Mouse (Mus musculus): ENCODE measurements around the gene Hist4h4. TPM values are rescaled to one million over a fixed set of nuclear protein-coding genes. Genes with fewer than 3 reads are reported as not detected.

The Hist4h4 gene
- polyA plus RNA-seq, 1 experiment from 2014 or later, result 1.2 TPM

GRCm38 (mm10) chr6:136809673-136810072, 5.5 kb upstream of the Hist4h4 start:
- ATAC-seq (ENCODE audit: low FRiP score, low TSS enrichment), result no peak
- H3K27ac ChIP-seq (ENCODE audit: low read depth, low read length), result no peak overlapping the region
- H3K4me1 ChIP-seq (ENCODE audit: control insufficient read depth, insufficient read depth, low read length), result peaks cover 7% of the 10 kb centered on the region; the same call in 1 of the 2 replicates
- H3K4me2 ChIP-seq (replicated peaks; ENCODE audit: low read depth, low read length), result peak overlapping the region; percentile 65
- no peaks in the 10 kb centered on the region for H3K27me3 ChIP-seq (ENCODE audit: control insufficient read depth, insufficient read depth, low read length)
- 70% methylated on average over 13 of the region's 13 CpGs for WGBS
- no peaks in the 10 kb centered on the region for H3K9me3 ChIP-seq (ENCODE audit: control insufficient read depth, low read length)
- H3K36me3 ChIP-seq (ENCODE audit: control insufficient read depth, insufficient read depth, low read length), result peaks cover 25% of the 10 kb centered on the region
- H3K4me3 ChIP-seq (ENCODE audit: low read length), result peak overlapping the region; percentile 64; the same call in 1 of the 2 replicates
- H3K9ac ChIP-seq (ENCODE audit: low read depth, low read length), result no peak overlapping the region

DNA sequence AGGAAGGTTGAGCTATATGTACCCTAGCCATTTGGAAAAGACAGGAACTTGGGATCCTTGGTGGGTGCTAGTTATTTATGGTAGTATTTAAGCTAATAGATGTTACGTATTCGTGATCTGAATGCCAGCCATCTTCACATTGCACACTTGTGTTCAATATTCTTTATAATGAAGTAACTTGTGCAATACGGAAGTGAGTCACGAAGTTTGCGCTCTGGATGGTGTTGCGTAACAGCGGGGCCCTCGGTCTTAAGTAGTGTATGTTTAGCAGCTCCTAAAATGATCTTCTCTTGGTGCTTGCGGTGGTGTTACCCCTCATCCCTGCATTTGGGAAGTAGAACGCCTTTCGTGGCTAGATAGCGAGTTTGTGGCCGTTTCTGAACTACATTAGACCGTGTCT, 4.9 kb upstream of the Hist4h4 start:
- H3K9ac ChIP-seq (ENCODE audit: low read depth, low read length), result peak overlapping the region; percentile 72; the same call in 1 of the 2 replicates
- peaks cover 19% of the 10 kb centered on the region for H3K36me3 ChIP-seq (ENCODE audit: control insufficient read depth, insufficient read depth, low read length)
- 31% methylated on average over 14 of the region's 14 CpGs for WGBS
- H3K4me2 ChIP-seq (replicated peaks; ENCODE audit: low read depth, low read length), result peak overlapping the region; percentile 65
- no peaks in the 10 kb centered on the region for H3K9me3 ChIP-seq (ENCODE audit: control insufficient read depth, low read length)
- H3K4me3 ChIP-seq (ENCODE audit: low read length), result peak overlapping the region; percentile 64
- ATAC-seq (ENCODE audit: low FRiP score, low TSS enrichment), result no peak
- H3K4me1 ChIP-seq (ENCODE audit: control insufficient read depth, insufficient read depth, low read length), result peaks cover 7% of the 10 kb centered on the region; the same call in 1 of the 2 replicates
- H3K27ac ChIP-seq (ENCODE audit: low read depth, low read length), result no peak overlapping the region
- H3K27me3 ChIP-seq (ENCODE audit: control insufficient read depth, insufficient read depth, low read length), result no peaks in the 10 kb centered on the region

DNA sequence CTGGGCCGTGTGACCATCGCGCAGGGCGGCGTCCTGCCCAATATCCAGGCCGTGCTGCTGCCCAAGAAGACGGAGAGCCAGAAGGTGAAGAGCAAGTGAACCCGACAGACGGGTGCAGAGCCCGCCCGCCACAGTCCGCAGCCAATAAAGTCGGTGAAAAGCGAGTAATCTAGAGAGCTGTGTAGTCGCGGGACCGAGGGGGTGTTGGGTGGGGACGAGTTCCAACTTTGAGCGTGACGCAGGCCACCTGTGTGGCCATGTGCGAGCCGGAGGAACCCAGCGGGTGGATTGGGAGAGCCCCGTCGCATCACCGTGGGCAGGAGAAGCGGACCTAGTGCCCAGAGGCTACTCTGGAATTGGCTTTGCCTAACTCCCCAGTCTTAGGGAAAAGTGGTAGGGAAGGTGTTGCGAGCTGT, 4.4 kb upstream of the Hist4h4 start:
- ATAC-seq (ENCODE audit: low FRiP score, low TSS enrichment), result peak; percentile 20; the same call in 1 of the 2 replicates
- peak overlapping the region; percentile 64 for H3K4me3 ChIP-seq (ENCODE audit: low read length)
- H3K4me2 ChIP-seq (replicated peaks; ENCODE audit: low read depth, low read length), result peak overlapping the region; percentile 65
- peak overlapping the region; percentile 72 for H3K9ac ChIP-seq (ENCODE audit: low read depth, low read length)
- H3K36me3 ChIP-seq (ENCODE audit: control insufficient read depth, insufficient read depth, low read length), result peaks cover 14% of the 10 kb centered on the region
- no peaks in the 10 kb centered on the region for H3K9me3 ChIP-seq (ENCODE audit: control insufficient read depth, low read length)
- no peak overlapping the region for H3K27ac ChIP-seq (ENCODE audit: low read depth, low read length)
- peaks cover 7% of the 10 kb centered on the region; the same call in 1 of the 2 replicates for H3K4me1 ChIP-seq (ENCODE audit: control insufficient read depth, insufficient read depth, low read length)
- 1% methylated on average over 28 of the region's 28 CpGs for WGBS
- no peaks in the 10 kb centered on the region for H3K27me3 ChIP-seq (ENCODE audit: control insufficient read depth, insufficient read depth, low read length)

- peak within 1 kb of the TSS; percentile 63 for H3K27ac ChIP-seq (ENCODE audit: low read depth, low read length)
- H3K4me2 ChIP-seq (replicated peaks; ENCODE audit: low read depth, low read length), result peak within 1 kb of the TSS; percentile 65
- H3K27me3 ChIP-seq (ENCODE audit: control insufficient read depth, insufficient read depth, low read length), result no peaks in the 10 kb centered on the region
- peak within 1 kb of the TSS; percentile 72 for H3K9ac ChIP-seq (ENCODE audit: low read depth, low read length)
- under 1% methylated on average over 30 of the region's 34 CpGs for WGBS
- peaks cover 9% of the 10 kb centered on the region for H3K36me3 ChIP-seq (ENCODE audit: control insufficient read depth, insufficient read depth, low read length)
- H3K9me3 ChIP-seq (ENCODE audit: control insufficient read depth, low read length), result no peaks in the 10 kb centered on the region
- peaks cover 12% of the 10 kb centered on the region for H3K4me1 ChIP-seq (ENCODE audit: control insufficient read depth, insufficient read depth, low read length)
- peak; percentile 89 for ATAC-seq (ENCODE audit: low FRiP score, low TSS enrichment)
- H3K4me3 ChIP-seq (ENCODE audit: low read length), result peak within 1 kb of the TSS; percentile 64
Measured at GRCm38 (mm10) chr6:136808014-136808417, 3.8 kb upstream of the Hist4h4 start, which contains the start of gene H2afj. Gene H2afj (plus strand): TSS chr6:136808244.

- peak; percentile 5; the same call in 1 of the 2 replicates for ATAC-seq (ENCODE audit: low FRiP score, low TSS enrichment)
- Histone ChIP-seq H3K4me3 (ENCODE audit: low read length) (peak overlapping the region; percentile 64), H3K36me3 (ENCODE audit: control insufficient read depth, insufficient read depth, low read length) (peaks cover 6% of the 10 kb centered on the region; the same call in 1 of the 2 replicates), H3K4me2 (replicated peaks; ENCODE audit: low read depth, low read length) (peak overlapping the region; percentile 54), H3K9ac (ENCODE audit: low read depth, low read length) (peak overlapping the region; percentile 46; the same call in 1 of the 2 replicates), H3K4me1 (ENCODE audit: control insufficient read depth, insufficient read depth, low read length) (peaks cover 15% of the 10 kb centered on the region), H3K27me3 (ENCODE audit: control insufficient read depth, insufficient read depth, low read length) (no peaks in the 10 kb centered on the region), H3K9me3 (ENCODE audit: control insufficient read depth, low read length) (no peaks in the 10 kb centered on the region), H3K27ac (ENCODE audit: low read depth, low read length) (peak overlapping the region; percentile 63)
- 41% methylated on average over 18 of the region's 18 CpGs for WGBS
Measured at GRCm38 (mm10) chr6:136807395-136808013, 3.3 kb upstream of the Hist4h4 start.

DNA sequence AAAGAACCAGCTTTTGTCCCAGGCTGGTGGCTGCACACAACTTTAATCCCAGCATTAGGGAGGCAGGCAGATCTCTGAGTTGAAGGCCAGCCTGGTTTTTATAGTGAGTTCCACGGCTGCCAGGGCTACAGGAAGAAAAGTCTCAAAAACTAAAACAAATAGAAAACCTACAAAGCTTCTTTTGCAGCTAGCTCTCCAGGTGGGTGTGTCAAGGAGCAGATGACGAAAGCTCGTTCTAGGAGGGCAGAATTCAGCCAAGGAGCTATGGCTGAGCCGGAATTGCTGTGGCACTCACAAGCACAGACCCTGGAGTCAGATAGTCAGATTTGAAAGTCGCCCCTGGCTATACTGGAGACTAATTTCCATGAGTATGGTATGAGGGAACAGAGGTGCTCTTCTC, 2.6 kb upstream of the Hist4h4 start:
- WGBS, result 69% methylated on average over 5 of the region's 5 CpGs
- Histone ChIP-seq H3K27ac (ENCODE audit: low read depth, low read length) (no peak overlapping the region), H3K9me3 (ENCODE audit: control insufficient read depth, low read length) (no peaks in the 10 kb centered on the region), H3K9ac (ENCODE audit: low read depth, low read length) (no peak overlapping the region; the same call in 1 of the 2 replicates), H3K4me3 (ENCODE audit: low read length) (no peak overlapping the region), H3K27me3 (ENCODE audit: control insufficient read depth, insufficient read depth, low read length) (no peaks in the 10 kb centered on the region), H3K36me3 (ENCODE audit: control insufficient read depth, insufficient read depth, low read length) (no peaks in the 10 kb centered on the region; the same call in 1 of the 2 replicates), H3K4me2 (replicated peaks; ENCODE audit: low read depth, low read length) (peak overlapping the region; percentile 54; the same call in 1 of the 2 replicates), H3K4me1 (ENCODE audit: control insufficient read depth, insufficient read depth, low read length) (peaks cover 15% of the 10 kb centered on the region)
- ATAC-seq (ENCODE audit: low FRiP score, low TSS enrichment), result no peak

DNA sequence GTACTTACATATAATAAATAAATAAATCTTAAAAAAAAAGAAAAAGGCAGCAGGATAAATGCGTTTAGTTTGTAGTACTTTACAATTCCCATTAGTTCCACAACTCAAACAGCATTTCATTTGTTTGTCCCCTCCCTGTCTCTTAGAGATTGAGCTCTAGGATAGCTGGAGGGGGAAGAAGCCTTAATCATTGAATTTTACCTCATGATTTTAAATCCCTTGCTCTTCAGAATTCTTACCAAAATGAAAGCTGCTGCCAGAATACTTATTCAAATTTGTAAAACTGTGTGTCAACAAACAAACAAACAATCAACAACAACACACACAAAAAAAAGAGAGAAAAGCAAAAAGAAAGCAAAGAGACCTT, 1.2 kb upstream of the Hist4h4 start:
- H3K27ac ChIP-seq (ENCODE audit: low read depth, low read length), result no peak overlapping the region
- 88% methylated on average over 1 of the region's 1 CpGs for WGBS

DNA sequence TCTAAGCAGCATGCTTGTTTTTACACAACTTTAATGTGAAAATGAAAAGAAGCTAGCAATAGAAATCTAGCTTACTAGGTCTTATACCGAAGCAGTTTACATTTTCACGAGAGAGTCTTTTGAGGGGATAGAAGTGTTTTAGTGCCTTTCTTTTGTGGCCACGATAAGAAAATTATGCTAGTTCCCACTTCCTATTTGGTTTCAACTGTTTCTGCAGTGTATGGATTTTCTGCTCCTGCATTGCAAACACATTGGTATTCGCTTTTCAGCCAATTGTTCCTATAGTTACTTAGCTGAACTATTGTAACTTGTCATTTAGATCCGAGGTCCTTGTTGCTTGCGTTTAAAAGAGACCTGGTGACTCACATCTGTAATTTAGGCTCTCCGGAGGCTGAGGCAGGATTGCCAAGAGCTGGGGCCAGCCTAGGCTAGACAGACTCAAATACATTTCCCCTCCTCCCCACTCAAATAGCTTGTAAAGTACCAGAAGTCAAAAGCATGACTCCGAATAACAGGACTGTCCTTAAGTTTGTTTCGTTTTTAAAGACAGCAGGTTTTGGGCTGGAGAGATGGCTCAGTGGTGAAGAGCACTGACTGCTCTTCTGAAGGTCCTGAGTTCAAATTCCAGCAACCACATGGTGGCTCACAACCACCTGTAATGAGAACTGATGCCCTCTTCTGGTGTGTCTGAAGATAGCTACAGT, 642 bp upstream of the Hist4h4 start:
- 35% methylated on average over 9 of the region's 9 CpGs for WGBS
- peak overlapping the region; percentile 100 for H3K27ac ChIP-seq (ENCODE audit: low read depth, low read length)
- no peak for ATAC-seq (ENCODE audit: low FRiP score, low TSS enrichment)

More for the DNA sequence above, 1.2 kb upstream of the Hist4h4 start:
- H3K9me3 ChIP-seq (ENCODE audit: control insufficient read depth, low read length), result no peaks in the 10 kb centered on the region
- no peak overlapping the region for H3K9ac ChIP-seq (ENCODE audit: low read depth, low read length)
- no peak for ATAC-seq (ENCODE audit: low FRiP score, low TSS enrichment)
- H3K4me2 ChIP-seq (replicated peaks; ENCODE audit: low read depth, low read length), result no peak overlapping the region
- no peaks in the 10 kb centered on the region for H3K27me3 ChIP-seq (ENCODE audit: control insufficient read depth, insufficient read depth, low read length)
- H3K36me3 ChIP-seq (ENCODE audit: control insufficient read depth, insufficient read depth, low read length), result no peaks in the 10 kb centered on the region; the same call in 1 of the 2 replicates
- H3K4me1 ChIP-seq (ENCODE audit: control insufficient read depth, insufficient read depth, low read length), result peaks cover 15% of the 10 kb centered on the region
- no peak overlapping the region for H3K4me3 ChIP-seq (ENCODE audit: low read length)

More for the DNA sequence above, 642 bp upstream of the Hist4h4 start:
- Histone ChIP-seq H3K4me1 (ENCODE audit: control insufficient read depth, insufficient read depth, low read length) (peaks cover 15% of the 10 kb centered on the region), H3K4me3 (ENCODE audit: low read length) (peak overlapping the region; percentile 83), H3K9me3 (ENCODE audit: control insufficient read depth, low read length) (no peaks in the 10 kb centered on the region), H3K36me3 (ENCODE audit: control insufficient read depth, insufficient read depth, low read length) (no peaks in the 10 kb centered on the region; the same call in 1 of the 2 replicates), H3K9ac (ENCODE audit: low read depth, low read length) (peak overlapping the region; percentile 96), H3K4me2 (replicated peaks; ENCODE audit: low read depth, low read length) (peak overlapping the region; percentile 89), H3K27me3 (ENCODE audit: control insufficient read depth, insufficient read depth, low read length) (no peaks in the 10 kb centered on the region)

Data from kidney, embryonic 14.5 days (tissue).